Comparison of ENCODE assay signal across 23 mouse cellular contexts in the genomic region with DNA sequence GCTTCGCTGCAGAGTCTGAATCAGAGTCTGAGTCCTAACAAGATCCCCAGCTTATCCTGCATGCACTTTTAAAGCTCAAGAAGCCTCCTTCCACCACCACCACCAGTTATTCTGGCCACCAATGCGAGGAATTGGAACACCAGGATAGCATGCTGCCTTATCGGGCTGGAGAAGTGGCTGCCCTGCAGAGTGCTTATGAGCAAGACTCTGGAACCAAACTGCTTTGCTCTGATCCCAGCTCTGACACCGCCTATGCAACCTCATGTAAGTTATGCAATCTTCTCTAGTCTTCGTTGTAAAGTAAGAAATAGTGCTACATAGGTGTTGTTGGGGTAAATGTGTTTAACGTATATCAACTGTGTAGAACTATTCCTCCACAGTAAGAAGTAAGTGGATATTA. TPM values are rescaled to one million over a fixed set of nuclear protein-coding genes. Genes with fewer than 3 reads are reported as not detected.
DNase-seq lines count a peak whose midpoint lies in the region; ATAC-seq lines count a peak whose summit lies in the region.
"Had no signal": no experiment of that assay in that cellular context is flagged by ENCODE, and none has a peak within 500 bp of the region (broad histone marks: within the 10 kb centered on the region; RNA-seq: fewer than 3 reads in every experiment).

No protein-coding gene starts in this region.

- no peaks in the 10 kb centered on the region for H3K27me3 ChIP-seq in hindbrain, embryonic 10.5 days (ENCODE audit: insufficient read depth, poor library complexity, severe bottlenecking)
- H3K27me3 ChIP-seq: CH12.LX, Patski had no signal

- intact Hi-C loops in heart, postnatal 10 days (cut with DNase I): no loop called here

- no peak overlapping the region for H3K4me3 ChIP-seq in hindbrain, embryonic 10.5 days

- H3K27ac ChIP-seq in hindbrain, embryonic 10.5 days: no peak overlapping the region

- 96% methylated on average over 6 of the region's 6 CpGs for WGBS in hindbrain, embryonic 10.5 days

- peaks cover 48% of the 10 kb centered on the region for H3K36me3 ChIP-seq in hindbrain, embryonic 10.5 days

- no peak for DNase-seq in frontal cortex, postnatal 36 days (ENCODE audit: low spot score in 2 of 2)
- peak; percentile 83 for DNase-seq in heart, adult 11 months
- no peak for DNase-seq in heart, postnatal 10 days
- peak; percentile 20 for DNase-seq in brain, adult 2 months (ENCODE audit: low read depth, low spot score)
- no peak for DNase-seq in hindbrain, embryonic 10.5 days (ENCODE audit: low spot score)
- DNase-seq: adrenal gland, adult 2 months; adrenal gland, adult 8-10 months; adrenal gland, postnatal 10 days; adrenal gland, postnatal 14 days; adrenal gland, postnatal 25 days; adrenal gland, postnatal 36 days; B cell, adult 2 months; cerebellum, adult 11 months; cerebellum, adult 11-12 months; cerebellum, adult 18-20 months; cerebellum, adult 2 months had no signal

- no peaks in the 10 kb centered on the region for H3K9me3 ChIP-seq in hindbrain, embryonic 10.5 days
- H3K9me3 ChIP-seq: G1E had no signal

- ATAC-seq in frontal cortex, adult (ENCODE audit: low TSS enrichment): peak; percentile 66
- ATAC-seq: activated CD4-positive, CD25-positive, alpha-beta regulatory T cell, adult 4 months; CD4-positive, CD25-positive, alpha-beta regulatory T cell, adult 4 months; Patski had no signal

- H3K4me1 ChIP-seq in hindbrain, embryonic 10.5 days (replicated peaks): no peaks in the 10 kb centered on the region

RNA-seq across cellular contexts. Expression of a gene that starts 32.3 kb away (rescaled TPM):
- total RNA-seq in heart, postnatal 10 days (2021): 1 to 10 TPM in 1 of 2 experiments, under 1 TPM in 1; 0.84 to 2.1 TPM
- polyA plus RNA-seq in hindbrain, embryonic 10.5 days (2016; fragmentation: Nextera tagmentation; extraction: Ambion mirVana): 1.3 and 1.7 TPM in 2 replicates
- total RNA-seq: CH12.LX, MEL had no signal
- polyA plus RNA-seq: G1E had no signal

Comparison
In these comparisons a context has a peak if more than half of its experiments do, and no peak if none do; other contexts are left out.
1. DNase-seq: peak in heart, adult 11 months (single experiment) and brain, adult 2 months (single experiment); none in frontal cortex, postnatal 36 days (0 of 2), heart, postnatal 10 days (0 of 2) and hindbrain, embryonic 10.5 days (single experiment).